Mouse (Mus musculus) olfactory bulb, adult 2 months (tissue): Measurements from ENCODE around the gene Ccdc12.

Source experiments
- CTCF ChIP-seq: fragments of 200-500 bp; IDR thresholded peaks from 2 replicates; pipeline ENCODE4 v1.5.1; 2012; ENCODE audit warnings: low read depth, mild to moderate bottlenecking, low read length, moderate library complexity; ENCODE audit not compliant: insufficient read depth
- POLR2A ChIP-seq: fragments of 200-500 bp; IDR thresholded peaks from 2 replicates; pipeline ENCODE4 v1.6.1; 2012; ENCODE audit warnings: mild to moderate bottlenecking, low read depth, low read length, moderate library complexity; ENCODE audit not compliant: insufficient read depth

DNA sequence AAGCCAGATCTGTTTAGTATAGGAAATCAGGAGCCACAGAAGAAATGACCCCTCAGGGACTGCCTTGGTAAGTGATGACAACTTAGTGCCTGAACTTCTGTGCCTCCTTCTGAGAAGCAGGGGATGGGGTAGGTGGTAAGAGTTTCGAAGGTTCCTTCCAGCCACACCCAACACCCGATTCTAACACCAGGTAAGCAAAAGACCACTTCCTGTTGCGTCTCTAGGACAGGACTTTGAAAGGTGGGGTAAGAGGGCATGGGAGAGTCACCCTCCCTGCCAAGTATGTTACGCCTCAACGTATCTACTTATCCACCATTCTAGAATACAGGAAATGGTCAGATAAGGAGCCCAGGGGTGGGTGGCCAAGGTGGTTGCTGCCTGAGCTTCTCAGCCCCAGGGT lies 15.3 kb upstream of the Ccdc12 start:
- TF ChIP-seq POLR2A: no peak
- TF ChIP-seq CTCF: no peak
